Mouse (Mus musculus) CD4-positive helper T cell, adult 2 months (primary cell): Measurements from ENCODE around the gene Pde10a.

Experiments
- DNase-seq: peaks from one replicate; pipeline ENCODE4 v3.0.0-alpha.2; 2012; ENCODE audit warnings: low read depth, missing footprints, low spot score

Pde10a gene

DNA sequence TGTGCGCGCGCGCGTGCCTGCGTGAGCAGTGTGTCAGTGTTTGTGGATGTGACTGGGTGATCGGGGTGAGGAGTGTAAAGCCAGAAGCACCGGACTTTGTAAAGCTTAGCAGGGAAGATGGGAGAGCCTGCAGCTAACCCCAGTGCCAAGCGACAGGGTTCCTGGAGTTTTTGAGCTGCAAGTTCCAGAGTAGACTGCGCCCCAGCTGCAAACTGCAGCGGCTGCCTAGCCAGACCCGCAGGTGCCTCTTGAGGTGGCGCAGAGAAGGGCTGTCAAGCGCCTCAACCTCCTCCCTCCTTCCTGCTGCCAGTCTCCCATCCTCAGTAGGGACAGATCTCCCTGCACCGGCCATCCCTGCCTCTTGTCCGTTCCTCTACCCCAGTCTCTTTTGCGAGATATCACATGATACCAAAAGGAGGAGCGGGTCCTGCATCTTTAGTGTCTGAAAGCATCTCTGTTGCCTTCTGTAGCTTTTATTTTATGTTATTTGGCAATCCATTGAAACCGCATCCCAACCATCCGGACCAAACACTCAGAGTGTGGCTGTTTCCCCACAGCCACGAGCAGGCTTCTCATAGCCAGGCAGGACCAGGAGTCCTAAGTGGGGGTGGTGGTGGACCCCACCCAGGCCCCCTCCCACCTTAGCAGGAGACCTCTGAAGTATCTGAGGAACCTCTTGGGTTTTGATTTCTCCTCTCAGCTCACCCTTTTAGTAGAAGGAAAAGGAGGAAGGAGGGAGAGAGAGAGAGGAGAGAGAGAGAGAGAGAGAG is 984 bp downstream of the Pde10a start:
- no peak for DNase-seq

DNA sequence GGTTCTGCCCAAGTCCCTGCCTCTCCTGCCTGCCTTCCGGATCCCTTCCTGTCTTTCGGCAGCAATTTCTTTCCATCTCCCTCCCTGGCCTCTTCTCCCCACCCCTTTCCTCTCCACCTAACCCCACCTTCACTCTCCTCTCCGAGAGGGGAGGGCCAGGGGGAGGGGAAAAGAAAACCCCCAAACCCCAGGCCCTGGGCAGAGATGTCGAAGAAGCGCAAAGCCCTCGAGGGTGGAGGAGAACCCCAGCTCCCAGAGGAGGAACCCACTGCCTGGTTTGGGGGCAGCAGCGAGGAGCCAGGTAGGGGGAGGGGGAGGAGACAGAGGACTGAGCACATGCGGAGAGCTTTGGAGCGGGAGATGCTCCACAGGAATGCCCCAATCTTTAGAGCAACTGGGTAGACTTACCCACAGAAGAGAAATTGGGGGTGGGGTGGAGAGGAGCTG is 1.7 kb downstream of the Pde10a start:
- no peak for DNase-seq

DNA sequence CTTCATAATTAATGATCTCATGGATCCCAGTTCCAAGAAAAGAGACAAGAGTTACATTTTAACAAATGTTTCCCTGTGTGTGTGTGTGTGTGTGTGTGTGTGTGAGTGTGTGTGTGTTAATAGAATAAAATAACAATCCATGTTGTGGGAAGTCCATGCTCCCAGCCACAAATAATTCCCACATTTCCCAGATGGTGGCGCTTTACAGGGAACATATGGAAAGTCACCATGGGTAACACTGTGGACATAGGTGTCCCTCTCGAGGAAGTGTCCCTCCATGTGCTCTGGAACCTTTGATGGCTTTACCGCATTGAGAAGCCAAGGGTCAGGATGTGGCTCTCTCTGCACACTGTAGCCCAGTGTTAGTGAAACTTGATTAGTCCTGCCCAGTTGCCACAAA is 3.5 kb downstream of the Pde10a start:
- no peak for DNase-seq

DNA sequence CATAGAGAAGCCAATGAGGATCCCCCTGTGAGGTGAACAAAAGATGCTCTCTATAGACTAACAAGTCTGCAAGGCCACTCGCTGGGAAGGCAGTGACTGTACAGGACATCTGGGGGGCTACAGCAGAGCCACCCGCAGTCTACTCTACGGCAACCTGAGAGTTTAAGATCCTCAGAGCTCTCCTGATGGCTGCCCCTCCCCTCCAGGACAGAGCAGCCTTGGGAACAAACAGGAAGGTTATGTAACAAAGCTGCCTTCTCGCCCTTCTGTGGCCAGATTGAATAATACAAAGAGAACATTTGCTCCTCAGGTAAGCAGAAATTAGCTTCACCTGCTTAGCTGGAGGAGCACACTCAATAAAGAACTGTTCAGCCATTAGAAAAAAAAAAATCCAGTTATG is 7.4 kb downstream of the Pde10a start:
- no peak for DNase-seq

DNA sequence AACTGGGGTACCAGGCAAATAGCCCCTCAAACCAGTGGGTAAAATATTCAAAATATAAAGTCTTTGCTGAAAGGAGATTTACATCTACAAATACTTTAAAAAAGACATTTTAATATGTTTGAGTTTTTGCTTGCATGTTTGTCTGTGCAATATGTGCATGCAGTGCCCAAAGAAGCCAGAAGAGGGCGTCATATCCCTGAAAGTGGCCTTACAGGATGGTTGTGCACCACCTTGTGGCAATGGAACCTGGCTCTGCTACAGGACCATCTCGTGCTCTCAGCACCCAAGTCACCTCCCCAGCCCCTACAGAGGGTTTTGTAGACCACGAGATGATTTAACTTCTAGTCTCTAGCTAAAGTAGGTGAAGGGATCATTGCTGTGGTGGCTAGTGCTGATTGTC is 8.7 kb downstream of the Pde10a start:
- no peak for DNase-seq

DNA sequence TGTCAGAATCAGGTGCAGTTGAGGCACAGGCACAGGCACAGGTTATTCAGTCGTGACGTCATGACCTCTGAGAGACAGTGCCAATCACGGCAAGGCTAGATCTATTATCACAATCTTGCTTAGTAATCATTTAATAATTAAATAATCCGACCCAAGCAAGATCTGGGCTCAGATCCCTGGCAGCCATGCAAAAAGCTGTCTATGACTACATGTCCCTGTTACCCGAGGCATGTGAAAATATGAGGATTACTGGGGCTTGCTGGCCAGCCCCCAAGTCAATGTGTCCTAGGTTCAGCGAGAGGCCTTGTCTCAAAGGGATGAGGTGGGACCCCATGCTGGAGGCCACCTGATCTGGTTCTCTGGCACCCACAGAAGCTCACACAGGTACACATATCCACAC is 11.3 kb downstream of the Pde10a start:
- no peak for DNase-seq

GRCm38 (mm10) chr17:8538102-8538501 is 12.9 kb downstream of the Pde10a start:
- DNase-seq, result peak; percentile 22

DNA sequence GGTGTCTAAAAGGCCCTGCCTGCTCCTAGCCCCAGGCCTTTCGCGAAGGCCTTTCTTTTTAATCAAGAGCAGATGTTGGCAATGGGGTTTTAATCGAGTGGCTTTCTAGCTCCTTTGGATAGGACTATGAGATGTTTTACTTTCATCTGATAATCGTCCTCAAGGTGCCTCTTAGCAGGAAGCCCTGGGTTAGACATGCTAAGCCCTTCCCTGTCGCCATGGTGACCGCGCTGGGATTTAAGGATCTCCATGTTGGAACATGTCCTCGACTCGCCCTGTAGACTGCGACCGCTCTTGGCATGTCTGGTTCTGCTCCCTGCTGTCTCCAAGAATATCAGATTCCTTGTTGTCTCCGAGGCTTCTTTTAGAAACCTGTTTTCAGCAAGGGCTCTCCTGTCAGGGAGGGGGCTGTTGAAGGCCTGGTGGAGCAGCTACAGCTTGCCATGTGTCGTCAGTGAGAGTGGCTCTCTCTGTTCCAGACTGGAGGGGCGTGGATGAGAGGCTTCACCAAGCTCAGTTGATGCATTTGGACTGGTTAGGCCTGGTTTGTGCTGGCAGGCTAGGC is 16.9 kb downstream of the Pde10a start:
- no peak for DNase-seq

DNA sequence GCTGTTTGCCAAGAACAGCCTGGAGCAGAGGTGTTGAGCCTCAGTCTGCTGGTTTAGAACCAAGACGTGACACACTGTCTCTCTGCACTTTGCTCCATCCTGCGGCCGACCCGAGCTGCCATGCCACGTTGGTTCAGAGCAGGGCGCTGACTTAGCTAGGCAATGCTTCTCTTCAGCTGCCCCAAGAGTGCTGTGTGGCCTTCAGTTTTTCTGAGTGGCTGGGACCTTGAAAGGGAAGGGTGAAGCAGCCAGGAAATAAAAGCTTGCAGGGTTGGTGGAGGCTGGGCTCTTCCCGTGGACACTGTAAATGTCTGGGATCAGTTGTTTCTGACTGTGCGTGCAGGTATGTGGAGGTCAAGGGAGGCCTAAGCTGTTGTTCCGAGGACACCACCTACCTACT is 21.2 kb downstream of the Pde10a start:
- DNase-seq, result no peak

DNA sequence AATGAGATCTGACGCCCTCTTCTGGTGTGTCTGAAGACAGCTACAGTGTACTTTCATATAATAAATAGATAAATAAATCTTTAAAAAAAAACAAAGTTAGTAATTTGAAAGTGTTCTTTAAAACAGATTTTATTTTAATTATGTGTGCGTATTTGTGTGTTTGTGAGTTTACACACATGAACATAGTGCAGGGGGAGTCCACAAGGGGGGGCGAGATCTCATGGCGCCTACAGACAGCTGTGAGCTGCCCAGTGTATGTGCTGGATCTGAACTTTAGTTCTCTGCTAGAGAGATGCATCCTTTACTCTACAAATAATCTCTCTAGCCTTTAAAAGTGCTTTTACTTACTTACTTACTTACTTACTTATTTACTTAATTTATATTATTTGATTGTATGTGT is 23.6 kb downstream of the Pde10a start:
- no peak for DNase-seq

GRCm38 (mm10) chr17:8551641-8552040 is 26.5 kb downstream of the Pde10a start:
- no peak for DNase-seq

DNA sequence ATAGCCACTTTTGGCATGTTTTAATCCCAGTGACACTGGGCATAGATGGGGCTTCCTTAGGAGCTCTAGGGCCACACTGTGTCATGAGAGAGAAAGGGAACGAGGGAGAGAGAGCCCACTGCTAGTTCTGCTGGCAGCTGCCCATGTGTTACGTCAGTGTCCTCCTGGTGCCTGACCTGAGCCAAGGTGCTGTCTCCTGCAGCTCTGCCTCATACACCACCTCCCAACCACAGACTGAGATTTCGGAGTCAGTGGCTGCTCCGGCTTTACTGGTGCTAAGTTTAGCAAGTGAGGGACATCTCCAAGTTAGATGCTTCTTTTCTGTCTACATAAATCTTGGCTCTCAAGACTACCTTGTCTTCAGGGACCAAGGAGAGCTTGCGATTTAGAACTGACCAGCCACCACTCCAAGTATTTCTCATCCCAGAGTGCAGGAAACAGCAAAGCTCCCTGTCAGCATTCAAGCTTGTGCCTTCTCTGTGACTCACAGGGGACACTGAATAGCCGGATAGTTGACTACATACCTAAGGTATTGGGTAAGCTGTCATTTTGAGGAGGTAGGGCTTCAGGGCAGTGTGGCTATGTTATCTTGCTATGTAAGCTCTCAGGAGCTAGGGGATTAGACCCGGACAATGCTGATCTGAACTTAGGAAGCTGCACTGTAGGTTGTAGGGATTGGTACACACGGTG is 27.3 kb downstream of the Pde10a start:
- DNase-seq, result no peak

GRCm38 (mm10) chr17:8553601-8554000 is 28.4 kb downstream of the Pde10a start:
- no peak for DNase-seq

DNA sequence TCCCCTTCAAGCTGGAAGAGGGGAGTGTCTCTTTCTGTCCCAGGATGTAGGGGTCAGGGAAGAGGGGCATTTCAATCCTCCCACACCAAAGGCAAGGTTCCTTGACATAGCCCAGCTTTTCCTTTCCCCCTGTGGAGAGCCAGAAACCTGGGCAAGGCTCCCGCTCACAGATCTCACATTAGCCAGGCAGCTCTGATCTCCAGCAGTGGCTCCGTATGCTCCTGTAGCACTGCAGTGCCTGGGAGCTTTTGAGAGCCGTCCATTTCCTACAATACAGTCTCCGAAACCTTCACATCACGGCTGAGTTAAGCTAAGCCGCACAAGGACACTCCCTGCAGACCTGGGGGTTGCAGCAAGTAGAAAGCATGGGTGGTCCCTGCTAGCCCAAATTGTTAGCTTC is 29.0 kb downstream of the Pde10a start:
- no peak for DNase-seq

GRCm38 (mm10) chr17:8555785-8556184 is 30.6 kb downstream of the Pde10a start:
- no peak for DNase-seq

DNA sequence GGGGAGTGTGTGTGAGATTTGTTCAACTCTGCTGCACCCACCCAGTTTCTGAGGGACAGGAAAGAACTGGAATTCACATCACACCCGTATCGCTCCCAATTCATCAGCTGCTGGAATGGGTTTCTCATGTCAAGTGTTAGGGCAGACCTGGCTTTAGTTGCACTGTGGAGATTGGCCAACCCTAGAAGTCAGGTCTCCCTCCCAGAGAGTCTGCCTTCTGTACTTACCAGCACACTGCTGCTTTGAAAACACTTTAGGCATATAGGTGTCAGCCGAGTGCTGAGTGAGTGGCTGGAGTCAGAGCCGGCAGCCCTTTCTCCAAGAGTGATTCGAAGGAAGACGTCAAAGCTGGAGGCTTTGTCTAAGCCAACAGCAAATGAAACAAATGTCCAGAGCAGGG is 31.1 kb downstream of the Pde10a start:
- no peak for DNase-seq

- DNase-seq, result no peak
These were observed 32.8 kb downstream of the Pde10a start for GRCm38 (mm10) chr17:8557926-8558325.

DNA sequence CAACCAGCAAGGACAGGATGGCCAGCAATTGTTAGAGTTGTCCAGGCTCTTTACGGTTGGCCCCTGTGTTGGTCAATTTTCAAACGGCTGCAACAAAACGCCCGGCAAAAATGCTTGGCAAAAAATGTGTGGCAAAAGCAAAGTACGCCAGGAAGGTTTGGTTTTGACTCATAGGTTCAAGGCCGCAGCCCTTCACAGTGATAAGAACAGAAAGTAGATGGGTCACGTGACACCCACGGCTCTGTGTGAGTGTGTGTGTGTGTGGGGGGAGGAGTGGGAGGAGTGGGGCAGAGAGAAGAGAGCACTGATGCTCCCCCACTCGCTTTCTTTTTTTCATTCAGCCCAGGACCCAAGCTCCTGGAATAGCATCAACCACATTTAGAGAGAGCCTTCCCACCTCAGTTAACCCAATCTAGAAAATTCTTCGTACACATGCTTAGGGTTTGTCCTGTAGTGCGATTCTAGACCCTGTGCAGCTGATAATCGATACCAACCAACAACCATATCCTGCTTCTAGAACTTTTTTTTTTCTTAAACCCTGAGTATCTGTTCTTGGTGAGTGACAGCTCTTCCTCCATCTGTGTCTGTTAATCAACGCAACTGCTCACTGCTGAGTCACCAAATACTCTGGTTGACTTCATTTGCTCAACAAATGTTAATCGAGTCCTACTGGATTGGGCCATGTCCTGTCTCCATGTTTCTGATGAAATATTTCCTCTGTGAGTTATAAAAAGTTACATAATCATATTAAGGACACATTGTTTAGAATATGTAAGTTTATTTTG is 37.1 kb downstream of the Pde10a start:
- peak; percentile 71 for DNase-seq

- peak; percentile 7 for DNase-seq
These were observed 37.7 kb downstream of the Pde10a start for GRCm38 (mm10) chr17:8562886-8563280.

- DNase-seq, result no peak
These were observed 41.7 kb downstream of the Pde10a start, which contains the start of gene Gm17087 for GRCm38 (mm10) chr17:8566850-8567249. TSS of gene Gm17087 (minus strand) at chr17:8566950.

DNA sequence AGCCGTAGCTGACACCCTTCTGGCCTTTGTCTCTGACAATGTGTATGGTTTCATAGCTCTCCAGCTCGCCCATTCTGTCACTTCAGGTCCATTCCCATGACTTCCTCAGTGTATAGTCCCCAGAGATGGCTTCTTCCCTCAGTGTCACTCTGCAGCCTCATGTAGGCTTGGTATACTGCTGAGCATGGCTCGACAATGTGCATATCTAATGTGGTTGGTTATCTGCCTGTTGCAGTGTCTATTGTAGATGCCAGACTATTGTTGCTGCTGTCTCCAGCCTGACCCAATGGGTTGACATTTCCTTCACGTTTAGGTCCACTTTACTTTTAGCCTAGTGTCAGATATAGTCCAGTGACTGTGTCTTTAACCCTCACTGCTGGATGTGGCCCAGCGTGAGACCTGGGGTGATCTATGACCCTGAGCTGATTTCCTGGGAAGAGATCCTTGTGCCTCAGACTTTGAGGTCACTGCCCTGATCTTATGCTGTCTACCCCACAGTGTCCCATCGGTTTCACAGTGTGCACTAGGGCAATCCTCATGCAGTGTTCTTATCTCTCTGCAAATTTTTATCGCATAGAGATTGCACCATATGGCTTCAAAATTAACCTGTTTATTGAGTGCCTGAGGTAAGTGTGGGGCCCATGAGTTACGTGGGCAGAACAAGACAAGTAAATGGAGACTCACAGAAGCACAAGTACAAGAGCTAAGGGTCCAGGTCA is 48.5 kb downstream of the Pde10a start:
- DNase-seq, result no peak
